Mouse (Mus musculus): ENCODE measurements around the gene Vasp.

DNA sequence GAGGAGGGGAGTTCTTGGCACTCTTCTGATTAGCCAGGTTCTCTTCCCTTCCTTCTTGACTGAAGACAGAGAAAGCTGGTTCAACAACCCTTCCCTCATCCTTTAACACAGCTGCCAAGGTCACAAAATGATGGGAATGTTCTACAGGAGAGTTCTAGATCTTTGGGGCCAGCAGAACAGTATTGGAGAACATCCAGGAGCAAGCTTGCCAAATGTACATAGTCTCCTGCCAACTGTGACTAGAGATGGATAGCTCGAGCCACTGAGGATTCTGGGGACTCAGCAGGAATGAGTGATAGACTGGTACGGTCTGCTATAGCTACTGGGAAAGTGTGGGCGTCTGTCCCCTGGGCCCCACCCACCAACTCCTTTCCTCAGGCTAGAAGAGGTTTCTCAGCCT is 13.3 kb downstream of the Vasp start:
- TF ChIP-seq CTCF (IDR thresholded peaks at IDR 0.05; ENCODE audit: borderline replicate concordance, control insufficient read depth, extremely low read depth, insufficient read depth, low read length, poor library complexity) (no peak), POLR2A (IDR thresholded peaks at IDR 0.05; ENCODE audit: control insufficient read depth, extremely low read depth, insufficient read depth, low read length, poor library complexity) (no peak)

Measured in thymus, adult 2 months (tissue).